Mouse (Mus musculus) myocyte (in vitro differentiated cells): Measurements from ENCODE around the gene Kirrel3. TPM values are rescaled to one million over a fixed set of nuclear protein-coding genes. Genes with fewer than 3 reads are reported as not detected.

Experiments
- H3K27me3 ChIP-seq: one replicate; pipeline ENCODE4 v1.6.1; 2011; ENCODE audit not compliant: control insufficient read depth, insufficient read depth, insufficient read length
- H3K36me3 ChIP-seq: one replicate; pipeline ENCODE4 v1.6.1; 2011; ENCODE audit not compliant: control insufficient read depth, insufficient read depth
- H3K4me2 ChIP-seq: one replicate; pipeline ENCODE4 v1.6.1; 2011; ENCODE audit warnings: low read depth, control low read depth
- H3K4me3 ChIP-seq: one replicate; pipeline ENCODE4 v1.5.1; 2011; ENCODE audit warnings: mild to moderate bottlenecking, control low read depth, moderate library complexity
- H3K79me2 ChIP-seq: one replicate; pipeline ENCODE4 v1.6.1; 2011; ENCODE audit not compliant: control insufficient read depth, insufficient read depth
- H3ac ChIP-seq: one replicate; pipeline ENCODE4 v1.6.1; 2011; ENCODE audit not compliant: control insufficient read depth, insufficient read length
- CEBPB ChIP-seq: IDR thresholded peaks from 2 replicates; pipeline ENCODE4 v1.6.1; 2011; ENCODE audit warnings: mild to moderate bottlenecking, moderate library complexity; ENCODE audit not compliant: poor library complexity, insufficient read depth, severe bottlenecking
- E2F4 ChIP-seq: IDR thresholded peaks from one replicate; pipeline ENCODE4 v1.6.1; 2011; ENCODE audit warnings: mild to moderate bottlenecking, control low read depth, moderate library complexity; ENCODE audit not compliant: insufficient read depth
- MAX ChIP-seq: IDR thresholded peaks from one replicate; pipeline ENCODE4 v1.6.1; 2011; ENCODE audit warnings: low read depth, mild to moderate bottlenecking, control low read depth
- MYOD1 ChIP-seq, 3 experiments: IDR thresholded peaks; one replicate each; pipeline ENCODE4 v1.6.1; 2011; ENCODE audit warnings: control low read depth in 2 of 3, low read depth in 2 of 3, mild to moderate bottlenecking in 2 of 3, moderate library complexity in 1 of 3; ENCODE audit not compliant: insufficient read length in 2 of 3, control insufficient read depth in 1 of 3
- MYOG ChIP-seq, 3 experiments: IDR thresholded peaks; one replicate each; pipeline ENCODE4 v1.6.1; 2011; ENCODE audit warnings: control low read depth in 2 of 3, low read depth in 2 of 3, mild to moderate bottlenecking in 2 of 3; ENCODE audit not compliant: insufficient read length in 2 of 3, control insufficient read depth in 1 of 3, insufficient read depth in 1 of 3
- POLR2A ChIP-seq: IDR thresholded peaks from one replicate; pipeline ENCODE4 v1.6.1; 2011; ENCODE audit warnings: low read depth, mild to moderate bottlenecking, control low read depth, moderate library complexity; ENCODE audit not compliant: insufficient read length
- POLR2AphosphoS2 ChIP-seq: IDR thresholded peaks from one replicate; pipeline ENCODE4 v1.6.1; 2011; ENCODE audit warnings: low read depth, control low read depth; ENCODE audit not compliant: insufficient read length
- REST ChIP-seq: IDR thresholded peaks from one replicate; pipeline ENCODE4 v1.6.1; 2011; ENCODE audit warnings: mild to moderate bottlenecking, control low read depth, moderate library complexity; ENCODE audit not compliant: insufficient read depth, insufficient read length
- SRF ChIP-seq: IDR thresholded peaks from one replicate; pipeline ENCODE4 v1.6.1; 2011; ENCODE audit warnings: low read depth; ENCODE audit not compliant: control insufficient read depth, insufficient read length
- TCF12 ChIP-seq: IDR thresholded peaks from one replicate; pipeline ENCODE4 v1.6.1; 2011; ENCODE audit warnings: mild to moderate bottlenecking, control low read depth; ENCODE audit not compliant: poor library complexity, insufficient read depth, severe bottlenecking
- TCF3 ChIP-seq: IDR thresholded peaks from one replicate; pipeline ENCODE4 v1.6.1; 2011; ENCODE audit warnings: low read depth, control low read depth; ENCODE audit not compliant: insufficient read length
- USF1 ChIP-seq: IDR thresholded peaks from one replicate; pipeline ENCODE4 v1.6.1; 2011; ENCODE audit warnings: low read depth, mild to moderate bottlenecking, control low read depth, moderate library complexity
- polyA plus RNA-seq: library from polyadenylated mRNA; unstranded; fragments of >200 nt; fragmentation: generic; extraction: Trizol; gene quantifications from one replicate; pipeline ENCODE4 v1.2.1, GENCODE M21; 2012; ENCODE audit warnings: missing spikeins

The Kirrel3 gene
- polyA plus RNA-seq, 1 experiment, result 2.8 TPM

- Histone ChIP-seq H3K36me3 (no peaks in the 10 kb centered on the region), H3K27me3 (no peaks in the 10 kb centered on the region), H3K4me2 (no peak overlapping the region), H3K4me3 (no peak overlapping the region), H3ac (no peak overlapping the region), H3K79me2 (no peaks in the 10 kb centered on the region)
- TF ChIP-seq POLR2A (no peak), MYOD1 (IDR thresholded peaks at IDR 0.05; ENCODE audit: control insufficient read depth in 1 of 3, insufficient read length in 2 of 3, low read depth in 2 of 3) (no peak), POLR2AphosphoS2 (no peak), E2F4 (no peak), REST (no peak)
Observed at GRCm38 (mm10) chr9:34801662-34802061, 316.0 kb downstream of the Kirrel3 start.

GRCm38 (mm10) chr9:34806854-34807253, 321.2 kb downstream of the Kirrel3 start:
- no peaks in the 10 kb centered on the region for H3K79me2 ChIP-seq
- H3K36me3 ChIP-seq, result no peaks in the 10 kb centered on the region
- TF ChIP-seq USF1, result no peak
- no peak for TF ChIP-seq SRF
- TF ChIP-seq TCF12, result no peak
- no peak for TF ChIP-seq MYOD1 (IDR thresholded peaks at IDR 0.05; ENCODE audit: control insufficient read depth in 1 of 3, insufficient read length in 2 of 3, low read depth in 2 of 3)
- no peaks in the 10 kb centered on the region for H3K27me3 ChIP-seq
- H3ac ChIP-seq, result no peak overlapping the region
- H3K4me3 ChIP-seq, result no peak overlapping the region
- H3K4me2 ChIP-seq, result no peak overlapping the region

- TF ChIP-seq SRF, result no peak
- TF ChIP-seq CEBPB, result no peak
- no peak for TF ChIP-seq E2F4
- no peak for TF ChIP-seq MYOG (IDR thresholded peaks at IDR 0.05; ENCODE audit: control insufficient read depth in 1 of 3, insufficient read depth in 1 of 3, insufficient read length in 2 of 3, low read depth in 2 of 3)
- TF ChIP-seq POLR2AphosphoS2, result no peak
- no peak for TF ChIP-seq TCF3
- no peak for TF ChIP-seq USF1
- TF ChIP-seq POLR2A, result no peak
- no peak for TF ChIP-seq TCF12
- no peak for TF ChIP-seq MAX
- no peak for TF ChIP-seq MYOD1 (IDR thresholded peaks at IDR 0.05; ENCODE audit: control insufficient read depth in 1 of 3, insufficient read length in 2 of 3, low read depth in 2 of 3)
- TF ChIP-seq REST, result no peak
- Histone ChIP-seq H3K4me3 (no peak overlapping the region), H3K4me2 (no peak overlapping the region), H3K27me3 (no peaks in the 10 kb centered on the region), H3K36me3 (no peaks in the 10 kb centered on the region), H3K79me2 (no peaks in the 10 kb centered on the region), H3ac (no peak overlapping the region)
Observed at GRCm38 (mm10) chr9:34809993-34810513, 324.4 kb downstream of the Kirrel3 start.

- Histone ChIP-seq H3K79me2 (no peaks in the 10 kb centered on the region), H3K4me3 (no peak overlapping the region), H3ac (no peak overlapping the region), H3K4me2 (no peak overlapping the region), H3K36me3 (no peaks in the 10 kb centered on the region), H3K27me3 (peaks cover 8% of the 10 kb centered on the region)
- TF ChIP-seq POLR2A (no peak), E2F4 (no peak), MYOG (IDR thresholded peaks at IDR 0.05; ENCODE audit: control insufficient read depth in 1 of 3, insufficient read depth in 1 of 3, insufficient read length in 2 of 3, low read depth in 2 of 3) (no peak), CEBPB (no peak), TCF3 (no peak), USF1 (no peak), POLR2AphosphoS2 (no peak), MYOD1 (IDR thresholded peaks at IDR 0.05; ENCODE audit: control insufficient read depth in 1 of 3, insufficient read length in 2 of 3, low read depth in 2 of 3) (no peak), SRF (no peak), MAX (no peak), TCF12 (no peak), REST (no peak)
Observed at GRCm38 (mm10) chr9:34818325-34818976, 332.8 kb downstream of the Kirrel3 start.

- no peaks in the 10 kb centered on the region for H3K79me2 ChIP-seq
- no peaks in the 10 kb centered on the region for H3K36me3 ChIP-seq
- peaks cover 23% of the 10 kb centered on the region for H3K27me3 ChIP-seq
- TF ChIP-seq TCF12 (no peak), POLR2A (no peak), MYOG (IDR thresholded peaks at IDR 0.05; ENCODE audit: control insufficient read depth in 1 of 3, insufficient read depth in 1 of 3, insufficient read length in 2 of 3, low read depth in 2 of 3) (no peak), POLR2AphosphoS2 (no peak), MAX (no peak), TCF3 (no peak), USF1 (no peak)
- no peak overlapping the region for H3ac ChIP-seq
- H3K4me3 ChIP-seq, result no peak overlapping the region
- no peak overlapping the region for H3K4me2 ChIP-seq
Observed at GRCm38 (mm10) chr9:34824358-34825088, 338.8 kb downstream of the Kirrel3 start.
